Mouse (Mus musculus) layer of hippocampus, postnatal 25 days (tissue): ENCODE data around the gene A830005F24Rik. TPM values are rescaled to one million over a fixed set of nuclear protein-coding genes. Genes with fewer than 3 reads are reported as not detected.

Experiments used
- DNase-seq, 2 experiments: peaks; one replicate each; pipeline ENCODE4 v3.0.0; 2022; ENCODE audit warnings: mixed read lengths in 2 of 2, low spot score in 1 of 2; ENCODE audit errors: extremely low spot score in 1 of 2
- microRNA-seq, 2 experiments: library from miRNA; unstranded; fragments of <30 nt; microRNA quantifications; one replicate each; pipeline ENCODE4 v1.2.0; 2021
- total RNA-seq, 2 experiments: library from RNA; stranded (reverse); gene quantifications; 2 replicates each; pipeline ENCODE4 v1.2.3; 2021

The A830005F24Rik gene
- total RNA-seq, 2 experiments from 2014 or later: 1.8 to 2.1 TPM

DNA sequence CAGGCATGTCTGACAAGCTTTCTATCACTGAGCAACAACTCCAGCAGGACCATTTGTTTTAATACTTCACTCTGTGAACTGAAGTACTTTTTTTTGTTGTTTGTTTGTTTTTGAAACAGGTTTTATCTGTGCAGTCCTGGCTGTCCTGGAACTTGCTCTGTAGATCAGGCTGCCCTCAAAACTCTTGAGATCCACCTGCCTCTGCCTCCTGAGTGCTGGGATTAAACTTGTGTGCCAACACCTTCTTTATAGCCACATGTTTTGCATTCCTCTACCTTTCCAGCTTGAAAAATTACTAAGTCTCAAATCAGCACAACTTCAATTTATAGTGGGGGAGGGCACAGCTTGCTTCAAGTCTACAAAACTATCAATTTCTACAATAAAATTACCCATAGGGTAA, 31.0 kb downstream of the A830005F24Rik start:
- DNase-seq: no peak

DNA sequence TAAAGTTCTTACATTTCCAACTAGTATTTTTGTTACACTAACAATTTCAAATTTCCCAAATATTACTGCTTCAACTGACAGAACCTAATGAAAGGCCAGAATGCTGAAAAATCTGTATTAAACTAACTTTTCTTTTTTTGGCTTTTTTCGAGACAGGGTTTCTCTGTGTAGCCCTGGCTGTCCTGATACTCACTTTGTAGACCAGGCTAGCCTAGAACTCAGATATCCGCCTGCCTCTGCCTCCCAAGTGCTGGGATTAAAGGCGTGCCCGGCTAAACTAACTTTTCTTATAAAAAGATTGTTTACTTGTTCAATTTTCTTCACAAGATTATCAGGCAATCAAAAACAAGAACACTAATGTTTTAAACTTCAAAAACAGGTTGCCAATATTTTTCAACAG, 31.5 kb downstream of the A830005F24Rik start:
- no peak for DNase-seq

DNA sequence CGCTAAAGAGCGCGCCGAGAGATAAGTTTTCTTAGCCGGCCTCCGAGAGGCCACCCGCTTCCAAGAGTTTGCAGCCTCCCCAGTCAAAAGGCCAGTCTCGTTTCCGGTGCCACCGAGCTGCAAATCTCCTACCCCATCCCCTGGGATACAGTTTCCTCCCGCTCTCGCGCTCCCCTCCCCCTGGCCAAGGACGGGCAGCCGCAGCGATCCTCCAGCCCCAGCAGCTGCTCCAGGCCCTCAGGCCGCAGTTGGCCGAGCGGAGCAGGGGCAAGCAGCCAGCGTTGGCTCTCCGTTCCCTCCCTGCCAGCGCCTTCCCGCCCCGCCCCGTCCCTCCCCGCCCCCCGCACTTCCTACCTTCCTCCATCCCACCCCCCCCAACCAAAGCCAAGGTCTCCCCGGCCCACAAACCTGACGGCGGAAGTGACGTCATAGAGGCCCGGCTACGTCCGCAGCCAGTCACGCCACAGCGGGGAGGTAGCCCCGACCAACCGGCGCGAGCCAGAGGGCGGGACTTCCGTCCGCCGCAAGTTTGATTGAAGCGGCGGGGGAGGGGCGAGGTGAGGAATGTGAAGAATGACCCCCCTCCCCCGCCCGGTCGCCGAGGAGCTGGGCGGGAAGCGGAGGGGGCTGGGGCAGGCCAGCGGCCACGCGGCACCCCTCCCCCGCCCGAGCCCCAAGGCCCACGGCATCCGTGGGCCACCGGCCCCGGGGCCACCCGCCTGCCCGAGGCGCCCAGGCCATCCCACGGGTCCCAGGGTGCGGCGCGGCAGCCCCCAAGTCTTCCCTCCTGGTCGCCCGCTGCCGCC, 32.3 kb downstream of the A830005F24Rik start:
- DNase-seq: peak; percentile 85 to 91

DNA sequence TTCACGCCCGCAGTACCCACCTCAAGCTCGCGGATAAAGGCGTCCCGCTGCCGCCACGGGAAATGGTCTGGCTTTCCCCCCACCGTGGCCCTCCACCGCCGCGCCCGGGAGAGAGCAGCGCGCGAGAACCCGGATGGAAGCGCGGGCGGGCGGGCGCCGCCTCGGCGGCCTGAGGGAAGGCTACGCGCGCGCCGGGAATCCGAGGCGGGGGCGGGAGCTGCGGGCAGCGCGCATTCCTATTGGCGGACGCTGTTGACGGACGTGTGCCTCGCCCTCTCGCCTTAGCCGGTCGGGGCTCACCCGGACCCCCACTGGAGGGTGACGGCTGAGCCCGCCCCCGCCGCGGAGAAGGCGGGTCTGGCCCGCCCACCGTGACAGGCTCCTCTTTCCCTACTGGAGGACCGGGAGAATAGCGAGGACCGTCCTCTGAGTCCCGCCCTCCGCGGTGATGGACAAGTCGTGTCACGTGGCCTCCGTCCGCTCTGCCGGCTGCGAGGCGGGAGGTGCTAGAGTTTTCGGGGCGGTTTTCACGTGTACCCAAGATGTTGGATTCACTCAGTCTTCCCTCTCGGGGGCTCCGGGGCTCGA, 33.1 kb downstream of the A830005F24Rik start:
- peak; percentile 98 to 100 for DNase-seq

DNA sequence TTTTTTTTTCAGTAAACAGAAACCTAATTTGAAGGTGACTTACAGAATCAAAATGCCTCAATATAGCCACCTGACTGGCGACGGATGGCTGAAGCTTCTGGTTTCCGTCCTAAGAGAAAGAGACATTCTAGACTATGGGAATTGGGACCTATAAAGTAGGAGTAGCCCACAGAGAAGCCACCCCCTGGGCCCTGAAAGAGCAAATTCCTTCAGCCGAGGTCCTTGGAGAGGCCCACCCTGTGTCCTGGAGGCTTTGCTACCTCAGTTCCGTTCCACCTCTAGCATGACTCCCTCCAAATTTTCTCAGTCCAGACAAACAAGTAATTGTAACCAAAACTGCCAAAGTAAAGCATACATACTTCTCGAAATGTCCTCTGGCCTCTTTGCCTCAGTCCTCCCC, 34.3 kb downstream of the A830005F24Rik start:
- no peak for DNase-seq

DNA sequence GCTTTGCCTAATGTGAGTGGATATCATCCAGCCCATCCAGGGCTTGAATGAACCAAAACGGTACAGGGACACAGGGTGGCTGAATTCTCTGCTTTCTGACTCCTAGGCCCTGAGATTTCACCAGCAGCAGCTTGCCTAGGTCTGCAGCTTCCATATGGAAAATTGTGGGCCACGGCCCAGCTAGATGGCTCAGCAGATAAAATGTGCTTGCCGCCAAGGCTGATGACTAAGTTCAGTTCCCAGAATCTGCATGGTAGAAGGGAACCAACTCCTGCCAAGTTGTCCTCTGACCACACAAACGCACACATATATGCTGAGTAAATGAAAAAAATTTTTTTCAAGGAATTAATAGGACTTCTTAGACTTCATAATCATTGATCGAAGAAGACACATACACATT, 34.9 kb downstream of the A830005F24Rik start:
- no peak for DNase-seq

DNA sequence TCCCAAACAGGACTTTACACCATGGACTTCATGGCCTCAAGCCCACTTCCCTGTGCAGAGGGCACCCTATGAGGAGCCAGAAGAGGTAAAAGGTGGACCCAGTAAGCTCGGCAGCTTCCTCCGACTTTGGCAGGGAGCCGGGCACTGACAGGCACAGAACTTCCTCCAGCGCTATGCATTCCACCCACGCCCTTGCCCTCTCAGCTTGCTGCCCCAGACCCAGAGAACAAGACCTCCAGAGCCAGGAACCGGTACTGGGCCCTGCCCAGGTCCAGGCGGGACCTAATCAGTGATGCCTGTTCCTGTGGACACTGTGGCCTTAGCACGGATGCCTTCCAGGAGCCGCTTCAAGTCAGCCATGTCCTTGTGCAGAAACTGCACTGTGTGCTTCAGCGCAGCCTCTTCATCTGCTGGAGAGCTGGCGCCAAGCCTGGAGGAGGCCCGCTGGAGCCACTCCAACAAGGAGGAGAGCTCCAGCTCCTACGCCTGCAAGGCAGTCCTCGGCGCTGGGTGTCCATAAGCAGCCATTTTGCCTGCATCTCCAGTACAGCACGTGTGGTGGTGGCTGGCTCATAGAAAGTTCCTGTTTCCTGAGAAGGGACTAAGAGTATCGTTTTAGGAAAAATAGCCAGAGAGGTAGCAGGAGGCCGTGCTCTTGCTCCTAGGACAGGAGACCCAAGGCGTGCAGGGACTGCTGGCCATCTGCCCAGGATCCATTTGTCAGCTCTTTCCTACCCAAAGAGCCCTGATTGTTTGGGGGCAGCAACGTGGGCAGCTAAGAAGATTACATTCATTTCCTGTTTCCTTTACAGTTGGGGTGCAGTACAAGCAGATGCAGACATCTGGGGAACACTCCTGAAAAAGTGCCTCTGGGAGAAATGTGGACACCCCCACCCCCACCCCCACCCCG, 39.1 kb downstream of the A830005F24Rik start:
- DNase-seq: peak; percentile 75 to 84

DNA sequence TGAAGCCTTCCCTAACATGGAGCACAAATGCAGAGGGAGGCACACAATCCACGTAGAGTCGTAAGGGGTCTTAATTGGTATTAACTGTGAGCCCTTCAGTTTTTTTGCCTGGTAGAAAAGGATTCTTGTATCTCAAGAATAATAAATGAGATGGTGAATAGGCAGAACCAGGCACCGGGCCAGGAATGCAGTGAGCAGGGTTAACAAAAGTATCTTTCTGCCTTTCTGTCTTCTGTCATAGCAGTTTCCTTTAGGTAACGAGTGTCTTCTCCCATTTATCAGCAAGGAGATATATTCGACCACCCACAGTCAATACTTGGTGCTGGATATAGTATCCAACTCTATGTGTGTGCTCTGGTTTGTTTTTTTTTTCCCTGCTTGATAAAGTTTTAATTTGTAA, 40.1 kb downstream of the A830005F24Rik start:
- DNase-seq: no peak

DNA sequence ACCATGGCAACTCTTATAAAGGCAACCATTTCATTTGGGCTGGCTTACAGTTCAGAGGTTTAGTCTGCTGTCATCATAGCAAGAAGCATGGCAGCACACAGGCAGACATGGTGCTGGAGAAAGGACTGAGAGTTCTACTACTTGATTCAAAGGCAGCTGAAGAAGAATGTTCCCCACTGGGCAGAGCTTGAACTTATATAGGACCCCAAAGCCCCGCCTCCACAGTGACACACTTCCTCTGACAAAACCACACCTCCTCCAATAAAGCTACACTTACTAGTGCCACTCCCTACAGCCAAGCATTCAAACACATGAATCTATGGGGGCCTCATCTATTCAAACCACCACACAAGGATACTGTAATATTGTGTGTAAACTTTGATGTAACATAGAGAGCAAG, 41.2 kb downstream of the A830005F24Rik start:
- DNase-seq: no peak

DNA sequence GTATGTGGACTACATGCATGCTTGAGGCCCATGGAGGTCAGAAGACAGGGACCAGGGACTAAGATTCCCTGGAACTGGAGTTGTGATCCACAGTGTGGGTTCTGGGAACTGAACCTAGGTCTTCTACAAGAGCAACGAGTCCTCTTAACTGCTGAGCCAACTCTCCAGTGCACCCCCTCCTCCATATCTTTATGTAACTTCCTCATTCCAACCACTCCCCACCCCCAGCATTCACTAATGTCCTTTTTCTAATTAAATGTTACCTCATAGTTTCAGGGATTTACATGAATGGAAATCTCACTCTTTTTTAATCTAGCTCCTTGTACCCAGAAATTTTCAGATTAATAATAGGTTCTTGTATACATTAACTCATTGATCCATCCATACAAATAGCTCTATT, 42.6 kb downstream of the A830005F24Rik start:
- no peak for DNase-seq

DNA sequence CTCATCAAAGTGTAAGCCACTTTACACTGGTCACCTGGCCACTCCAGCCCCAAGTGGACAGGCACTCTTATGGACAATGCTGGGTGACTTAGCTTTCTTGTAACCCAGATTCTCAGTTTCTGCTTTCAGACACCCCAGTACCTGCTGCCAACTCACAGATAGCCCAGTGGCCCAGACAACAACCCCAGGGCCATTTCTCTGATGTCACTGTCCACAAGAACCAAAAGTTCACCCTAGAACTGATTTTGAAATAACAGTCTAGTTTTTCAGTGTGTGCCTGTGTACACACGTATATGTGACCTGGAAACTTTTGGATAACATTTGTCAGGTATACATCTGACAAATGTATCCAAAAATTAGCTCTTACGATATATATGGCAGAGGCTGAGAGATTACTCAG, 48.1 kb downstream of the A830005F24Rik start:
- no peak for DNase-seq

DNA sequence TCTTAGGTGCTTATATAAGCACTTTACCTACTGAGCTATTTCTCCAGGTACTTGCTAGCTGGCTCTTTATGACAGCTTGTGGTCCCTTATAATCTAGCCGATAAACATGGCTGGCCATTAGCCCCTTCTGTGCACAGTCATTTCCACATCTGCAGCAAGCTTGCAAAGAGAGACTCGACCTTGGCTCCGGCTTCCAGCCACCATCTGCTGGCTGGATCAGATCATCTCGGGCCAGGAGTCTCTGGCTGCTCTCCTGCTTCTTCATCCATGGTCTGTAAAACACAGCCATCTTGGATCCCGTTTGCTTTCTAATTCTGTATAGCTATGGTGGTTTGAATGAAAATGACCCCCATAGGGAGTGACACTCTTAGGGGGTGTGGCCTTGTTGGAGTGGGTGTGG, 49.0 kb downstream of the A830005F24Rik start:
- no peak for DNase-seq

Small RNAs within 50 kb of the gene (microRNA-seq; reads per million reads assigned to microRNA genes)
- gene Gm24111 (0 reads per million in 2 experiments), gene Mirlet7a-1 (308 to 420 reads per million in 2 experiments), gene Mirlet7d (16,285 to 35,894 reads per million in 2 experiments), gene Mirlet7f-1 (0 reads per million in 2 experiments)

Other genes with a start within 250 kb of the A830005F24Rik start
- 10 to 100 TPM; 19.3 to 24.9 TPM for gene Zfp169, start 119 bp upstream of the A830005F24Rik start, total RNA-seq
- 10 to 100 TPM; 40.2 to 44.1 TPM for gene Ptpdc1, start 112.1 kb downstream of the A830005F24Rik start, total RNA-seq
- not detected for gene Barx1, start 149.4 kb downstream of the A830005F24Rik start, total RNA-seq